Mouse (Mus musculus): Measurements from ENCODE around the gene Cyth3. TPM values are rescaled to one million over a fixed set of nuclear protein-coding genes. Genes with fewer than 3 reads are reported as not detected.

Cyth3 gene
- polyA plus RNA-seq, 1 experiment, result 23.9 TPM

DNA sequence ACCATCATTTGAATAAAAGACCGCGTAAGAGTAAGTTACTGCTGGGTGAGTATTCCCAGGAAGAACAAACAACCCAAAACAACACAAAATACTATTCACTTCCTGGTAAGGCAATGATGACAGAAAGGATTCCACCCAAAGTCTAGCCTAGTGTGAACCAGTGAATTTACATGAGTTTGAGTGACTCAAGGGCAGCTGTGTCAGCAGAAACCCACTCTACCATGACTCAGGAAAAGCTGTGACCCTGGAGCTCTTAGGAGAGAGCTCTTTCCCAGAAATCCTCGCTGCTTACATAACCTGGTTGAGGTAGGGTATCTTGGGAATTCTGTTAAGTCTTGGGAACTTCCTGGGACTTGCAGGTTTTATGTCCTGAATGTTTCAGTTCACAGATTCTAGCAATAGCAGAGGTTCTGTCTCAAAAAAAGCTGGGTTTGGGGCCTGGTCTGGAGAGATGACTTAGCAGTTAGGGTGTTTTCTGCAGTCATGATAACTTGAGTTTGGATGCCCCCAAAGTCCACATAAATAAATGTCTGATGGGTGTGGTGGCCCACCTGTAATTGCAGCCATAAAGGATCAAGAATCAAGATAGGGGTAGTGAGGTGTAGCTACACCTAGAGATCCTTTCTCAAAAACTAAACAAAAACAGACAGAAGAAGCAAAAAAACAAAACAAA lies 5.5 kb upstream of the Cyth3 start:
- Histone ChIP-seq H3K4me3 (ENCODE audit: insufficient read depth, poor library complexity, severe bottlenecking) (no peak overlapping the region), H3K79me3 (ENCODE audit: low read depth) (no peaks in the 10 kb centered on the region), H3K79me2 (ENCODE audit: control insufficient read depth, insufficient read depth) (no peaks in the 10 kb centered on the region), H3K36me3 (ENCODE audit: control insufficient read depth, insufficient read depth) (no peaks in the 10 kb centered on the region), H3K27me3 (ENCODE audit: control insufficient read depth, insufficient read depth, insufficient read length) (no peaks in the 10 kb centered on the region), H3ac (ENCODE audit: control insufficient read depth, insufficient read length, low read depth) (no peak overlapping the region)
- TF ChIP-seq CTCF (IDR thresholded peaks at IDR 0.05; ENCODE audit: control insufficient read depth, insufficient read depth, insufficient read length) (no peak), CEBPB (IDR thresholded peaks at IDR 0.05; ENCODE audit: low read depth) (no peak), MYOD1 (IDR thresholded peaks at IDR 0.05; ENCODE audit: control insufficient read depth, insufficient read length, low read depth) (no peak), MYOG (IDR thresholded peaks at IDR 0.05; ENCODE audit: control insufficient read depth, extremely low read depth, insufficient read length) (no peak), MAX (IDR thresholded peaks at IDR 0.05) (no peak), FOSL1 (IDR thresholded peaks at IDR 0.05; ENCODE audit: insufficient read depth, low read length, poor library complexity, severe bottlenecking) (no peak), USF1 (IDR thresholded peaks at IDR 0.05; ENCODE audit: low read depth) (no peak)

DNA sequence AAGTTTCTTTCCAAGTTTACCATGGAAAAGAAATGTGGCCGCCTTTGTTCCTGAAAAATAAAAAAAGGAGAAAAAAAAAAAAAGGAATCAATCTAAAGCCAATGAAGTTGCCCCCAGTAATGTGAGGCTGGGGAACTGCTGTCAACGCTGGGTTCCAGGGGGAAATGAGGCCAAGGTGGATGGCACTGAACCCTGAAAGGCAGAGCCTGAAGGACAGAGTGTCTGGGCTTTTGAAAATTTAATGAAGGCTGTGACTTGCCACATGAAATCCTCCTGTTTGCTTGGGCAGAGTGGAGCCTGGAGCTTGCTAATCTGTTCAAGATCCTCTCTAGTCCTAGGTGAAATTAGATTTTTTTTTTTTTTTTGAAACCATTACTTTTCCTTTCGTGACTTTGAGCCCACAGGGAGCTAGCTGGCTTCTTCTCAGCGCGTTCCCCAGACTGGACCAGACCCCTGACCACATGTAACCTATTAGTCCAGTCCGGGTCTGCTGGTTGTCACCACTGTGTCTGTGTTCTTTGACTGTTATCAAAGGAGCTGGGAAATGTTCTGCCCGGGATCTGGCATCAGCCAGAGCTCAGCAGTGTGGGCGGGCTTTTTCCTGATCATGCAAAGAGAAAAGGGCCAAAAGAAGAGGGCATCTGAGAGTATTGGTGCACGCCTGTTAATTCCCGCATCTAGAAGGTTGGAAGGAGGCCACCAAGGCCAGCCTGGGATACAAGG lies 4.6 kb upstream of the Cyth3 start:
- H3ac ChIP-seq (ENCODE audit: control insufficient read depth, insufficient read length, low read depth), result no peak overlapping the region
- no peak for TF ChIP-seq CEBPB (IDR thresholded peaks at IDR 0.05; ENCODE audit: low read depth)
- no peak for TF ChIP-seq MYOG (IDR thresholded peaks at IDR 0.05; ENCODE audit: control insufficient read depth, extremely low read depth, insufficient read length)
- no peak for TF ChIP-seq CTCF (IDR thresholded peaks at IDR 0.05; ENCODE audit: control insufficient read depth, insufficient read depth, insufficient read length)
- TF ChIP-seq MAX (IDR thresholded peaks at IDR 0.05), result no peak
- TF ChIP-seq FOSL1 (IDR thresholded peaks at IDR 0.05; ENCODE audit: insufficient read depth, low read length, poor library complexity, severe bottlenecking), result no peak
- no peak for TF ChIP-seq USF1 (IDR thresholded peaks at IDR 0.05; ENCODE audit: low read depth)
- TF ChIP-seq MYOD1 (IDR thresholded peaks at IDR 0.05; ENCODE audit: control insufficient read depth, insufficient read length, low read depth), result no peak
- H3K27me3 ChIP-seq (ENCODE audit: control insufficient read depth, insufficient read depth, insufficient read length), result no peaks in the 10 kb centered on the region
- no peak overlapping the region for H3K4me3 ChIP-seq (ENCODE audit: insufficient read depth, poor library complexity, severe bottlenecking)
- H3K79me2 ChIP-seq (ENCODE audit: control insufficient read depth, insufficient read depth), result peaks cover 4% of the 10 kb centered on the region
- H3K79me3 ChIP-seq (ENCODE audit: low read depth), result no peaks in the 10 kb centered on the region
- no peaks in the 10 kb centered on the region for H3K36me3 ChIP-seq (ENCODE audit: control insufficient read depth, insufficient read depth)

GRCm38 (mm10) chr5:143618585-143618984 lies 3.7 kb upstream of the Cyth3 start:
- TF ChIP-seq MYOG (IDR thresholded peaks at IDR 0.05; ENCODE audit: control insufficient read depth, extremely low read depth, insufficient read length), result no peak
- TF ChIP-seq CEBPB (IDR thresholded peaks at IDR 0.05; ENCODE audit: low read depth), result no peak
- TF ChIP-seq CTCF (IDR thresholded peaks at IDR 0.05; ENCODE audit: control insufficient read depth, insufficient read depth, insufficient read length), result no peak
- no peak for TF ChIP-seq USF1 (IDR thresholded peaks at IDR 0.05; ENCODE audit: low read depth)
- TF ChIP-seq MYOD1 (IDR thresholded peaks at IDR 0.05; ENCODE audit: control insufficient read depth, insufficient read length, low read depth), result no peak
- no peak for TF ChIP-seq FOSL1 (IDR thresholded peaks at IDR 0.05; ENCODE audit: insufficient read depth, low read length, poor library complexity, severe bottlenecking)
- no peak for TF ChIP-seq MAX (IDR thresholded peaks at IDR 0.05)
- H3K27me3 ChIP-seq (ENCODE audit: control insufficient read depth, insufficient read depth, insufficient read length), result no peaks in the 10 kb centered on the region
- H3K79me3 ChIP-seq (ENCODE audit: low read depth), result peaks cover 4% of the 10 kb centered on the region
- H3K79me2 ChIP-seq (ENCODE audit: control insufficient read depth, insufficient read depth), result peaks cover 14% of the 10 kb centered on the region
- H3K36me3 ChIP-seq (ENCODE audit: control insufficient read depth, insufficient read depth), result no peaks in the 10 kb centered on the region
- H3K4me3 ChIP-seq (ENCODE audit: insufficient read depth, poor library complexity, severe bottlenecking), result no peak overlapping the region
- H3ac ChIP-seq (ENCODE audit: control insufficient read depth, insufficient read length, low read depth), result no peak overlapping the region

DNA sequence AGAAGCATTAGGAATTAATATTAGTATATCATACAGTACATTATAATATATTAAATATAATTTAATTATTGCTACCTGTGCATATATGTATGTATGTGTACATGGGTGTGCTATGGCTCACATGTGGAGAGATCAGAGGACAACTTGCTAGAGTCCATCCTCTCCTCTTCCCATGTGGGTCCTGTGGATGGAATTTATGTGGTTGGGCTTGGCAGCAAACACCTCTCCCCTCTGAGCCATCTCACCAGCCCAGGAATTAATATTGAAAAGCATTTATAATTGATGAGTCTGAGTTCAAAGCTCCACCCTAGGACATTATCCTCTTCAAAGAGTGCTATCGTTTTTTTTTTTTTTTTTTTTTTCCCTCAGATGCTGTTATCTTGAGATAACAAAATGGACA lies 2.1 kb upstream of the Cyth3 start:
- Histone ChIP-seq H3K79me3 (ENCODE audit: low read depth) (peaks cover 17% of the 10 kb centered on the region), H3K4me3 (ENCODE audit: insufficient read depth, poor library complexity, severe bottlenecking) (no peak overlapping the region), H3K79me2 (ENCODE audit: control insufficient read depth, insufficient read depth) (peaks cover 30% of the 10 kb centered on the region), H3ac (ENCODE audit: control insufficient read depth, insufficient read length, low read depth) (no peak overlapping the region), H3K27me3 (ENCODE audit: control insufficient read depth, insufficient read depth, insufficient read length) (no peaks in the 10 kb centered on the region), H3K36me3 (ENCODE audit: control insufficient read depth, insufficient read depth) (no peaks in the 10 kb centered on the region)
- no peak for TF ChIP-seq MYOD1 (IDR thresholded peaks at IDR 0.05; ENCODE audit: control insufficient read depth, insufficient read length, low read depth)
- no peak for TF ChIP-seq CTCF (IDR thresholded peaks at IDR 0.05; ENCODE audit: control insufficient read depth, insufficient read depth, insufficient read length)
- TF ChIP-seq MAX (IDR thresholded peaks at IDR 0.05), result no peak
- TF ChIP-seq USF1 (IDR thresholded peaks at IDR 0.05; ENCODE audit: low read depth), result no peak
- no peak for TF ChIP-seq CEBPB (IDR thresholded peaks at IDR 0.05; ENCODE audit: low read depth)
- TF ChIP-seq FOSL1 (IDR thresholded peaks at IDR 0.05; ENCODE audit: insufficient read depth, low read length, poor library complexity, severe bottlenecking), result no peak
- TF ChIP-seq MYOG (IDR thresholded peaks at IDR 0.05; ENCODE audit: control insufficient read depth, extremely low read depth, insufficient read length), result no peak

DNA sequence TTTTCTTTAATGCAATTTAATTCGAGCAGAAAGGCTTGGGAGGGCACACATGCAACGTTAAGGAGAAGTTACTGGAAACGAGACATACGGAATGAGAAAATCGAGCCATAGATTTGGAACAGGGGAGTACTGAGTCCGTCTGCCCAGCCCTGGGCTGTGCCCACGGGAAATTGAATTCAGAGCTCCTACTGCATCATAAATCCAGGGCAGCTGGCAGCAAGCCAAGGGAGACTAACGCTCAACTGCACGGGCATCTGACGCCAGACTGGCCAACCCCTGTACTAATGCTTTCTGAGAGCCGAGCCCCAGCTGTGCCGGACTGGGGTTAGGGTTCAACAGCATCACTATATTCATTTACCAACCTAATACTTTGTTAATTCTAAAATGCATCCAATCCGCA lies 1.3 kb upstream of the Cyth3 start:
- Histone ChIP-seq H3ac (ENCODE audit: control insufficient read depth, insufficient read length, low read depth) (no peak overlapping the region), H3K79me3 (ENCODE audit: low read depth) (peaks cover 24% of the 10 kb centered on the region), H3K79me2 (ENCODE audit: control insufficient read depth, insufficient read depth) (peaks cover 37% of the 10 kb centered on the region), H3K27me3 (ENCODE audit: control insufficient read depth, insufficient read depth, insufficient read length) (no peaks in the 10 kb centered on the region), H3K36me3 (ENCODE audit: control insufficient read depth, insufficient read depth) (no peaks in the 10 kb centered on the region), H3K4me3 (ENCODE audit: insufficient read depth, poor library complexity, severe bottlenecking) (no peak overlapping the region)
- TF ChIP-seq MAX (IDR thresholded peaks at IDR 0.05) (no peak), CTCF (IDR thresholded peaks at IDR 0.05; ENCODE audit: control insufficient read depth, insufficient read depth, insufficient read length) (no peak), MYOG (IDR thresholded peaks at IDR 0.05; ENCODE audit: control insufficient read depth, extremely low read depth, insufficient read length) (no peak), FOSL1 (IDR thresholded peaks at IDR 0.05; ENCODE audit: insufficient read depth, low read length, poor library complexity, severe bottlenecking) (no peak), USF1 (IDR thresholded peaks at IDR 0.05; ENCODE audit: low read depth) (no peak), CEBPB (IDR thresholded peaks at IDR 0.05; ENCODE audit: low read depth) (no peak), MYOD1 (IDR thresholded peaks at IDR 0.05; ENCODE audit: control insufficient read depth, insufficient read length, low read depth) (no peak)
